Mouse (Mus musculus): Measurements from ENCODE around the gene Chd4. TPM values are rescaled to one million over a fixed set of nuclear protein-coding genes. Genes with fewer than 3 reads are reported as not detected.

Gene Chd4
- polyA plus RNA-seq, 1 experiment from 2014 or later: 87.5 TPM

GRCm38 (mm10) chr6:125094843-125095242, 938 bp upstream of the Chd4 start:
- WGBS: 49% methylated on average over 3 of the region's 3 CpGs
- Histone ChIP-seq H3K9me3 (replicated peaks) (no peaks in the 10 kb centered on the region), H3K4me1 (peaks cover 44% of the 10 kb centered on the region), H3K4me2 (no peak overlapping the region; the same call in 1 of the 2 replicates), H3K27me3 (replicated peaks) (no peaks in the 10 kb centered on the region), H3K36me3 (no peaks in the 10 kb centered on the region), H3K4me3 (replicated peaks) (no peak overlapping the region), H3K27ac (replicated peaks) (peak overlapping the region; percentile 94), H3K9ac (replicated peaks) (no peak overlapping the region)
- no peak for ATAC-seq (ENCODE audit: low FRiP score)

- Histone ChIP-seq H3K4me3 (replicated peaks) (peak overlapping the region; percentile 89), H3K9me3 (replicated peaks) (no peaks in the 10 kb centered on the region), H3K9ac (replicated peaks) (peak overlapping the region; percentile 89), H3K4me1 (peaks cover 42% of the 10 kb centered on the region), H3K4me2 (peak overlapping the region; percentile 88), H3K36me3 (peaks cover 13% of the 10 kb centered on the region), H3K27ac (replicated peaks) (peak overlapping the region; percentile 94), H3K27me3 (replicated peaks) (no peaks in the 10 kb centered on the region)
- under 1% methylated on average over 15 of the region's 32 CpGs for WGBS
- peak; percentile 22; the same call in 1 of the 2 replicates for ATAC-seq (ENCODE audit: low FRiP score)
Observed at GRCm38 (mm10) chr6:125096279-125096596, 457 bp downstream of the Chd4 start.

- H3K9me3 ChIP-seq (replicated peaks): no peaks in the 10 kb centered on the region
- H3K27ac ChIP-seq (replicated peaks): peak overlapping the region; percentile 94
- H3K4me3 ChIP-seq (replicated peaks): peak overlapping the region; percentile 89
- peak overlapping the region; percentile 88 for H3K4me2 ChIP-seq
- WGBS: 1% methylated on average over 41 of the region's 44 CpGs
- peaks cover 42% of the 10 kb centered on the region for H3K4me1 ChIP-seq
- peak overlapping the region; percentile 89 for H3K9ac ChIP-seq (replicated peaks)
- peak; percentile 46 for ATAC-seq (ENCODE audit: low FRiP score)
- peaks cover 18% of the 10 kb centered on the region for H3K36me3 ChIP-seq
- no peaks in the 10 kb centered on the region for H3K27me3 ChIP-seq (replicated peaks)
Observed at GRCm38 (mm10) chr6:125096597-125097345, 990 bp downstream of the Chd4 start.

GRCm38 (mm10) chr6:125097346-125097689, 1.5 kb downstream of the Chd4 start:
- peak; percentile 4; the same call in 1 of the 2 replicates for ATAC-seq (ENCODE audit: low FRiP score)

GRCm38 (mm10) chr6:125097951-125098350, 2.2 kb downstream of the Chd4 start:
- Histone ChIP-seq H3K9me3 (replicated peaks) (no peaks in the 10 kb centered on the region), H3K4me1 (peaks cover 42% of the 10 kb centered on the region), H3K4me3 (replicated peaks) (peak overlapping the region; percentile 89), H3K4me2 (peak overlapping the region; percentile 88), H3K27me3 (replicated peaks) (no peaks in the 10 kb centered on the region), H3K27ac (replicated peaks) (no peak overlapping the region), H3K9ac (replicated peaks) (peak overlapping the region; percentile 89), H3K36me3 (peaks cover 30% of the 10 kb centered on the region)
- no peak for ATAC-seq (ENCODE audit: low FRiP score)
- 54% methylated on average over 8 of the region's 8 CpGs for WGBS

More at GRCm38 (mm10) chr6:125097346-125097689, 1.5 kb downstream of the Chd4 start:
- no peaks in the 10 kb centered on the region for H3K27me3 ChIP-seq (replicated peaks)
- peak overlapping the region; percentile 94 for H3K27ac ChIP-seq (replicated peaks)
- 1% methylated on average over 12 of the region's 12 CpGs for WGBS
- peak overlapping the region; percentile 88 for H3K4me2 ChIP-seq
- peaks cover 23% of the 10 kb centered on the region for H3K36me3 ChIP-seq
- H3K4me3 ChIP-seq (replicated peaks): peak overlapping the region; percentile 89
- H3K9me3 ChIP-seq (replicated peaks): no peaks in the 10 kb centered on the region
- peaks cover 42% of the 10 kb centered on the region for H3K4me1 ChIP-seq
- peak overlapping the region; percentile 89 for H3K9ac ChIP-seq (replicated peaks)

GRCm38 (mm10) chr6:125098513-125098912, 2.7 kb downstream of the Chd4 start:
- peak overlapping the region; percentile 89 for H3K4me3 ChIP-seq (replicated peaks)
- H3K9ac ChIP-seq (replicated peaks): peak overlapping the region; percentile 89; the same call in 1 of the 2 replicates
- H3K4me2 ChIP-seq: peak overlapping the region; percentile 88
- ATAC-seq (ENCODE audit: low FRiP score): no peak
- peaks cover 42% of the 10 kb centered on the region for H3K4me1 ChIP-seq
- H3K27me3 ChIP-seq (replicated peaks): no peaks in the 10 kb centered on the region
- no peaks in the 10 kb centered on the region for H3K9me3 ChIP-seq (replicated peaks)
- H3K27ac ChIP-seq (replicated peaks): 0 out of 2 replicates have a peak overlapping the region, but pooled peaks have one; percentile 6
- 55% methylated on average over 3 of the region's 3 CpGs for WGBS
- H3K36me3 ChIP-seq: peaks cover 34% of the 10 kb centered on the region

- Histone ChIP-seq H3K9me3 (replicated peaks) (no peaks in the 10 kb centered on the region), H3K4me1 (peaks cover 42% of the 10 kb centered on the region), H3K27me3 (replicated peaks) (no peaks in the 10 kb centered on the region), H3K9ac (replicated peaks) (peak overlapping the region; percentile 26; the same call in 1 of the 2 replicates), H3K4me3 (replicated peaks) (peak overlapping the region; percentile 89; the same call in 1 of the 2 replicates), H3K36me3 (peaks cover 42% of the 10 kb centered on the region), H3K4me2 (peak overlapping the region; percentile 88), H3K27ac (replicated peaks) (peak overlapping the region; percentile 46; the same call in 1 of the 2 replicates)
- no peak for ATAC-seq (ENCODE audit: low FRiP score)
- 28% methylated on average over 5 of the region's 5 CpGs for WGBS
Observed at GRCm38 (mm10) chr6:125099421-125099971, 3.7 kb downstream of the Chd4 start.

GRCm38 (mm10) chr6:125101444-125101843, 5.7 kb downstream of the Chd4 start:
- Histone ChIP-seq H3K27me3 (replicated peaks) (no peaks in the 10 kb centered on the region), H3K36me3 (peaks cover 61% of the 10 kb centered on the region)

GRCm38 (mm10) chr6:125104223-125104622, 8.4 kb downstream of the Chd4 start:
- Histone ChIP-seq H3K9me3 (replicated peaks) (no peaks in the 10 kb centered on the region), H3K9ac (replicated peaks) (no peak overlapping the region), H3K27me3 (replicated peaks) (no peaks in the 10 kb centered on the region), H3K4me1 (peaks cover 15% of the 10 kb centered on the region), H3K27ac (replicated peaks) (no peak overlapping the region), H3K4me3 (replicated peaks) (no peak overlapping the region), H3K36me3 (peaks cover 89% of the 10 kb centered on the region), H3K4me2 (no peak overlapping the region)
- WGBS: 92% methylated on average over 4 of the region's 4 CpGs
- no peak for ATAC-seq (ENCODE audit: low FRiP score)

More at GRCm38 (mm10) chr6:125101444-125101843, 5.7 kb downstream of the Chd4 start:
- Histone ChIP-seq H3K4me3 (replicated peaks) (no peak overlapping the region), H3K4me2 (no peak overlapping the region), H3K4me1 (peaks cover 36% of the 10 kb centered on the region), H3K27ac (replicated peaks) (no peak overlapping the region), H3K9ac (replicated peaks) (no peak overlapping the region), H3K9me3 (replicated peaks) (no peaks in the 10 kb centered on the region)
- ATAC-seq (ENCODE audit: low FRiP score): no peak
- WGBS: 86% methylated on average over 9 of the region's 9 CpGs

GRCm38 (mm10) chr6:125107705-125108104, 11.9 kb downstream of the Chd4 start:
- Histone ChIP-seq H3K9ac (replicated peaks) (no peak overlapping the region), H3K4me1 (no peaks in the 10 kb centered on the region), H3K27ac (replicated peaks) (no peak overlapping the region), H3K36me3 (peaks cover 95% of the 10 kb centered on the region), H3K4me3 (replicated peaks) (no peak overlapping the region), H3K27me3 (replicated peaks) (no peaks in the 10 kb centered on the region), H3K9me3 (replicated peaks) (no peaks in the 10 kb centered on the region), H3K4me2 (no peak overlapping the region)
- no peak for ATAC-seq (ENCODE audit: low FRiP score)
- 94% methylated on average over 2 of the region's 2 CpGs for WGBS

GRCm38 (mm10) chr6:125109371-125109770, 13.6 kb downstream of the Chd4 start:
- H3K4me1 ChIP-seq: no peaks in the 10 kb centered on the region
- WGBS: 95% methylated on average over 14 of the region's 14 CpGs
- ATAC-seq (ENCODE audit: low FRiP score): no peak

GRCm38 (mm10) chr6:125110927-125111326, 15.1 kb downstream of the Chd4 start:
- ATAC-seq (ENCODE audit: low FRiP score): no peak
- Histone ChIP-seq H3K9ac (replicated peaks) (no peak overlapping the region), H3K4me2 (no peak overlapping the region), H3K27ac (replicated peaks) (no peak overlapping the region), H3K4me1 (no peaks in the 10 kb centered on the region), H3K9me3 (replicated peaks) (no peaks in the 10 kb centered on the region), H3K36me3 (peaks cover 94% of the 10 kb centered on the region), H3K4me3 (replicated peaks) (no peak overlapping the region), H3K27me3 (replicated peaks) (no peaks in the 10 kb centered on the region)
- 93% methylated on average over 7 of the region's 7 CpGs for WGBS

More at GRCm38 (mm10) chr6:125109371-125109770, 13.6 kb downstream of the Chd4 start:
- Histone ChIP-seq H3K4me3 (replicated peaks) (no peak overlapping the region), H3K9ac (replicated peaks) (no peak overlapping the region), H3K27me3 (replicated peaks) (no peaks in the 10 kb centered on the region), H3K4me2 (no peak overlapping the region), H3K9me3 (replicated peaks) (no peaks in the 10 kb centered on the region), H3K27ac (replicated peaks) (no peak overlapping the region), H3K36me3 (peaks cover 98% of the 10 kb centered on the region)
